Mouse (Mus musculus) liver, embryonic 14.5 days (tissue): Measurements from ENCODE around the gene Mta2.

Experiments
- CTCF ChIP-seq: IDR thresholded peaks from 2 replicates; pipeline ENCODE4 v1.5.1; 2016; ENCODE audit warnings: antibody characterized with exemption, low read depth, control low read depth
- EP300 ChIP-seq: IDR thresholded peaks from 2 replicates; pipeline ENCODE4 v1.6.1; 2016; ENCODE audit warnings: antibody characterized with exemption, low read depth

- no peak for TF ChIP-seq EP300
- TF ChIP-seq CTCF: no peak
Measured at GRCm38 (mm10) chr19:8920073-8920736, 21.5 kb upstream of the Mta2 start, which contains the start of gene B3gat3.
